Mouse (Mus musculus) embryonic facial prominence, embryonic 13.5 days (tissue): ENCODE data around the gene Psg19. TPM values are rescaled to one million over a fixed set of nuclear protein-coding genes. Genes with fewer than 3 reads are reported as not detected.
"Not testable (repeated sequence)": the region's sequence is repeated elsewhere in the genome, so short reads cannot be mapped to it uniquely, and the experiment has no call there.

Experiments used
- ATAC-seq: fragments of 200-750 bp; cut with Nextera tagmentation; 2 replicates; pipeline ENCODE4 v1.8.0; 2017; ENCODE audit warnings: low read depth; ENCODE audit not compliant: insufficient number of reproducible peaks, insufficient read depth, low FRiP score, low TSS enrichment
- H3K27ac ChIP-seq: fragments of 300-500 bp; sonication (generic); 2 replicates; pipeline ENCODE4 v1.5.1; 2015; ENCODE audit warnings: moderate library complexity, mild to moderate bottlenecking, inconsistent platforms
- H3K27me3 ChIP-seq: fragments of 300-500 bp; sonication (generic); 2 replicates; pipeline ENCODE4 v1.6.1; 2015; ENCODE audit warnings: mild to moderate bottlenecking, inconsistent platforms
- H3K36me3 ChIP-seq: fragments of 300-500 bp; sonication (generic); 2 replicates; pipeline ENCODE4 v1.6.1; 2015; ENCODE audit warnings: mild to moderate bottlenecking, inconsistent platforms
- H3K4me1 ChIP-seq: fragments of 300-500 bp; sonication (generic); 2 replicates; pipeline ENCODE4 v1.6.1; 2015; ENCODE audit warnings: inconsistent platforms
- H3K4me2 ChIP-seq: fragments of 300-500 bp; sonication (generic); 2 replicates; pipeline ENCODE4 v1.6.1; 2015; ENCODE audit warnings: moderate library complexity, mild to moderate bottlenecking, inconsistent platforms
- H3K4me3 ChIP-seq: fragments of 300-500 bp; sonication (generic); 2 replicates; pipeline ENCODE4 v1.5.1; 2015; ENCODE audit warnings: mild to moderate bottlenecking, inconsistent platforms
- H3K9ac ChIP-seq: fragments of 300-500 bp; sonication (generic); 2 replicates; pipeline ENCODE4 v1.6.1; 2015; ENCODE audit warnings: mild to moderate bottlenecking, inconsistent platforms
- H3K9me3 ChIP-seq: fragments of 300-500 bp; sonication (generic); 2 replicates; pipeline ENCODE4 v1.6.1; 2016; ENCODE audit warnings: inconsistent platforms
- WGBS: fragments of 180-500 bp; shearing (Covaris S2); methylation state at CpG from one replicate; pipeline ENCODE4 v1.1.7; 2015; ENCODE audit warnings: mixed read lengths; 5-methylcytosine and 5-hydroxymethylcytosine counted together
- polyA plus RNA-seq: library from polyadenylated mRNA; unstranded; fragments of >200 nt; fragmentation: Nextera tagmentation; extraction: Ambion mirVana; gene quantifications from 2 replicates; pipeline ENCODE4 v1.2.1, GENCODE M21; 2015

Gene Psg19
- polyA plus RNA-seq, 1 experiment from 2014 or later = not detected

GRCm38 (mm10) chr7:18803526-18803925 lies 5.2 kb upstream of the Psg19 start:
- H3K4me3 ChIP-seq = no peak overlapping the region
- no peaks in the 10 kb centered on the region for H3K36me3 ChIP-seq
- H3K9ac ChIP-seq = no peak overlapping the region
- no peak for ATAC-seq
- H3K27me3 ChIP-seq = no peaks in the 10 kb centered on the region
- H3K27ac ChIP-seq = no peak overlapping the region
- H3K9me3 ChIP-seq = no peaks in the 10 kb centered on the region
- H3K4me2 ChIP-seq = no peak overlapping the region
- H3K4me1 ChIP-seq = no peaks in the 10 kb centered on the region

DNA sequence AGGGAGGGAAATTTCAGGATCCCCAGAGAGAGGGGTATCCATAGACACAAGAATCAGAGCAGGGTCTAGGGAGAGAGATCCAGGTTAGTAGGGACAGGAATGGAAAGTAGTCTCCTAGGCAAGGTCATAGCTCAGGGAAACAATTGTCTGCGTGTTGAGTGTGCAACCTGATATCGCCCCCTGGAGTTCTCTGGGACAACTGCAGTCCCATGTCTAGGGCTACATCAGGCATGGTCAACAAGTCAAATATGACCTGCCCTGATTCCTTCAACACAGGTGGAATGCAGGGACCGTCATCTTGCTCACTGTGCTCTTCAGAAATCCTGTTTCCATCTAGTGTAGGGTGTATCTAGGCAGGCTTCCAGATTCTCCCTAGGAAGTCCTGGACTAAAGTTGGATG lies 809 bp upstream of the Psg19 start:
- no peaks in the 10 kb centered on the region for H3K9me3 ChIP-seq
- 39% methylated on average over 3 of the region's 3 CpGs for WGBS
- H3K27me3 ChIP-seq = no peaks in the 10 kb centered on the region
- no peak overlapping the region for H3K9ac ChIP-seq
- ATAC-seq = no peak
- no peaks in the 10 kb centered on the region for H3K4me1 ChIP-seq
- no peaks in the 10 kb centered on the region for H3K36me3 ChIP-seq
- no peak overlapping the region for H3K4me3 ChIP-seq
- no peak overlapping the region for H3K27ac ChIP-seq
- H3K4me2 ChIP-seq = no peak overlapping the region

- not testable (repeated sequence) for H3K36me3 ChIP-seq
Observed at GRCm38 (mm10) chr7:18790671-18791070, 7.6 kb downstream of the Psg19 start.

GRCm38 (mm10) chr7:18781301-18781700 lies 17.0 kb downstream of the Psg19 start:
- not testable (repeated sequence) for H3K27ac ChIP-seq, H3K27me3 ChIP-seq, H3K4me2 ChIP-seq, H3K9ac ChIP-seq, H3K4me3 ChIP-seq, ATAC-seq, H3K36me3 ChIP-seq, H3K9me3 ChIP-seq, H3K4me1 ChIP-seq
- 57% methylated on average over 2 of the region's 2 CpGs for WGBS

More at GRCm38 (mm10) chr7:18790671-18791070, 7.6 kb downstream of the Psg19 start:
- H3K4me2 ChIP-seq, H3K4me1 ChIP-seq, H3K27me3 ChIP-seq, H3K9me3 ChIP-seq, ATAC-seq, H3K4me3 ChIP-seq, H3K27ac ChIP-seq, H3K9ac ChIP-seq: not testable (repeated sequence)

GRCm38 (mm10) chr7:18779337-18779781 lies 19.0 kb downstream of the Psg19 start:
- ATAC-seq = no peak

DNA sequence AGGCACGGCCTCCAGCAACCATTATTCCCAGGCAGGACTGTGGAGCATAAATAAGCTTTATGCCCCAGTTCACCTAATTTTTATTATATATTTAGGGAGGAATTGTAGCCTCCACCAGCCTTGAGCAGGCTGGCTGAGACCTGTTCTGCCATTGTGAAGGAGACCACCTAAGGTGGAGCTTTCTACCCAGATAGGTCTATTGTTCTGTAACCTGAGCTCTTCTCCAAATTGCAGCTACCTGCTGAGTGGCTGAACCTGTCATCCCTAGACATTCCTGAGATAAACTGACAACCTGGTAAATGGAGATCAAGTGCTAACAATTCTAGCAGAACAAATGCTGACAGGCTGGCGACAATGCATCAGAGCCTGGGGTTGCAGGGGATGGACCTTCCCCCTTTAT lies 35.4 kb downstream of the Psg19 start:
- H3K4me3 ChIP-seq, H3K27ac ChIP-seq, H3K9ac ChIP-seq, H3K4me2 ChIP-seq, H3K4me1 ChIP-seq, H3K27me3 ChIP-seq, H3K36me3 ChIP-seq, H3K9me3 ChIP-seq: not testable (repeated sequence)
- WGBS = 8% methylated on average over 1 of the region's 2 CpGs
- ATAC-seq = peak; percentile 59; the same call in 1 of the 2 replicates

More at GRCm38 (mm10) chr7:18779337-18779781, 19.0 kb downstream of the Psg19 start:
- Histone ChIP-seq H3K4me1 (no peaks in the 10 kb centered on the region), H3K4me2 (no peak overlapping the region), H3K27ac (no peak overlapping the region), H3K4me3 (no peak overlapping the region), H3K9ac (no peak overlapping the region), H3K36me3 (no peaks in the 10 kb centered on the region), H3K9me3 (no peaks in the 10 kb centered on the region), H3K27me3 (no peaks in the 10 kb centered on the region)

- H3K9me3 ChIP-seq, H3K4me3 ChIP-seq, H3K27me3 ChIP-seq, H3K4me1 ChIP-seq, H3K9ac ChIP-seq, H3K4me2 ChIP-seq, ATAC-seq, H3K36me3 ChIP-seq, H3K27ac ChIP-seq: not testable (repeated sequence)
- 83% methylated on average over 7 of the region's 7 CpGs for WGBS
Observed at GRCm38 (mm10) chr7:18760152-18760551, 38.2 kb downstream of the Psg19 start.

GRCm38 (mm10) chr7:18749896-18750477 lies 48.3 kb downstream of the Psg19 start:
- not testable (repeated sequence) for H3K9me3 ChIP-seq, H3K4me3 ChIP-seq, H3K36me3 ChIP-seq, H3K4me2 ChIP-seq, H3K27ac ChIP-seq, H3K9ac ChIP-seq, H3K4me1 ChIP-seq, ATAC-seq
- 44% methylated on average over 11 of the region's 13 CpGs for WGBS
- H3K27me3 ChIP-seq = peaks cover 28% of the 10 kb centered on the region

DNA sequence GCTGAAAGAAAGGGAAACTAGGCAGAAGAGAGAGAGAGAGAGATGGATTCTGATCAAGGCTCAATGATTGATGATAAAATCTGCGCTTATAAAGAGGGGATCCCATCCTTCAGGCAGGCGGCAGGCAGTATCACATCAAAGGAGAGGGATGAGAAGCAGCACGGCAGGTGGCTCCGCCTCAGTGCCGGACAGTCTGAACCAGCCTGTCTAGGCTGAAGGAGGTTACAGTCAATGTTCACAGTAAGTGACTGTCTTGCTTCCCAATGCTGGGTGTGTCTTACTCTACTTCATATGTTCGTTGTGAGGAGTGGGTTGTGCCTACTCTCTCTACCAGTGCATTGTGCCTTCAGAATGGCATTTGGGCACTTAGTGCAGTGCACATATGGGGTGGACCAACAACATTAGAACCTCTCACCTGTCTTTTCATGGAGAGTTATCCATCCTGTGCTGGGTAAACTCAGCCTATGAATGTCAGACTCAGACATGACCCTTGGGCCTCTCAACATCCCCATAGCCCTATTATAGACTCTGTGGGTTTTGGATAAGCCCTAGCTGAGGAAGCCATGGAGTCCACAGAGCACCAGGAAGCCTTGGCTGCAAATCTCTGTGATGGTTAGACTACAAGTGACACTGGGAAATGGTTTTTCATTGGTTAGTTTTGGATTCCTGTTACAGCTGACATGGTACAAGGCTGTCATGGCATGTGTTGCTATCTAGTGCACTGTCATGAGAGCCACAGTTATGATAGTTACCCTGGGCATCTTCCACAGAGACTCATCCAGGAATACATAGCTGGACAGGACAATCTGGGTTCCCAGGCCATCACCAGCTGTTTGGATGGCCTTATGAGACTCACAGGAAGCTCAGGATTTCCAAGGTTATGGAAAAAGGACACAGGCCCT lies 49.1 kb downstream of the Psg19 start:
- H3K9me3 ChIP-seq = peaks cover 3% of the 10 kb centered on the region; the same call in 1 of the 2 replicates
- 7% methylated on average over 6 of the region's 6 CpGs for WGBS
- peak overlapping the region; percentile 11; the same call in 1 of the 2 replicates for H3K9ac ChIP-seq
- no peaks in the 10 kb centered on the region for H3K4me1 ChIP-seq
- H3K27me3 ChIP-seq = peaks cover 28% of the 10 kb centered on the region
- H3K36me3 ChIP-seq = no peaks in the 10 kb centered on the region
- no peak for ATAC-seq
- H3K4me3 ChIP-seq = no peak overlapping the region
- no peak overlapping the region for H3K27ac ChIP-seq
- no peak overlapping the region for H3K4me2 ChIP-seq

DNA sequence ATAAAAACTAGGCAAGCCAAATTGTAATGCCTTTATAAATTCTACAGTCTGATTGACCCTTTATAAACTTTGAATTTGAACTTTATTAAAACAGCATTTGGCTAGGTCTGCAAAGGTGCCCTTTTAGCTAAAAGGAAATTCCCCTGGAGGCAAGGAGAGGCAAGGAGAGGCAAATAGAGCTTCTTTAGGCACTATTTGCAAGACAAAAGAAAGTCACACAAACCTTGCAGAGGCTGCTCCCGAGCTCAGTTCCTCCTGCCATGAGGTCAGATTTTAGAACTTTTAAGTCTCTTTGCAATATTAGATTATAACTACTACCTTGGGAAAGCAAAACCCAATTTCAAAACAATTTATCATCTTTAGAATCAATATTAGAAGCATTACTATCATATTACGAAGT lies 50.9 kb downstream of the Psg19 start:
- not testable (repeated sequence) for ATAC-seq, H3K27ac ChIP-seq, H3K4me3 ChIP-seq, H3K4me1 ChIP-seq, H3K9ac ChIP-seq, H3K9me3 ChIP-seq, H3K4me2 ChIP-seq, H3K36me3 ChIP-seq
- WGBS = 25% methylated on average over 2 of the region's 2 CpGs
- peaks cover 28% of the 10 kb centered on the region for H3K27me3 ChIP-seq

GRCm38 (mm10) chr7:18746189-18746860 lies 52.0 kb downstream of the Psg19 start:
- Histone ChIP-seq H3K27me3 (peaks cover 28% of the 10 kb centered on the region), H3K9ac (no peak overlapping the region), H3K27ac (no peak overlapping the region; the same call in 1 of the 2 replicates), H3K4me2 (peak overlapping the region; percentile 45), H3K36me3 (no peaks in the 10 kb centered on the region), H3K9me3 (peaks cover 3% of the 10 kb centered on the region; the same call in 1 of the 2 replicates), H3K4me3 (peak overlapping the region; percentile 24), H3K4me1 (no peaks in the 10 kb centered on the region)
- no peak for ATAC-seq
- 9% methylated on average over 20 of the region's 20 CpGs for WGBS
